Mouse (Mus musculus): Measurements from ENCODE around the gene Dab2. TPM values are rescaled to one million over a fixed set of nuclear protein-coding genes. Genes with fewer than 3 reads are reported as not detected.

Gene Dab2
- polyA plus RNA-seq, 1 experiment, result 9.8 TPM

GRCm38 (mm10) chr15:6463361-6463923 lies 163.9 kb downstream of the Dab2 start:
- Histone ChIP-seq H3K27ac (ENCODE audit: control insufficient read depth, insufficient read depth, low read depth, low read length, poor library complexity) (no peak overlapping the region), H3K4me1 (ENCODE audit: control insufficient read depth, insufficient read depth, low read length) (no peaks in the 10 kb centered on the region), H3K4me3 (replicated peaks; ENCODE audit: control insufficient read depth, low read depth, low read length) (no peak overlapping the region)
- WGBS, result 79% methylated on average over 3 of the region's 3 CpGs
- TF ChIP-seq CTCF (IDR thresholded peaks at IDR 0.05; ENCODE audit: control insufficient read depth, insufficient read depth, low read length), result no peak
- no peak for TF ChIP-seq POLR2A (IDR thresholded peaks at IDR 0.05; ENCODE audit: borderline replicate concordance, control insufficient read depth, low read depth, low read length)

GRCm38 (mm10) chr15:6466995-6467394 lies 167.4 kb downstream of the Dab2 start:
- TF ChIP-seq CTCF (IDR thresholded peaks at IDR 0.05; ENCODE audit: control insufficient read depth, insufficient read depth, low read length) (no peak), POLR2A (IDR thresholded peaks at IDR 0.05; ENCODE audit: borderline replicate concordance, control insufficient read depth, low read depth, low read length) (no peak)
- no peaks in the 10 kb centered on the region for H3K4me1 ChIP-seq (ENCODE audit: control insufficient read depth, insufficient read depth, low read length)
- H3K27ac ChIP-seq (ENCODE audit: control insufficient read depth, insufficient read depth, low read depth, low read length, poor library complexity), result no peak overlapping the region
- H3K4me3 ChIP-seq (replicated peaks; ENCODE audit: control insufficient read depth, low read depth, low read length), result no peak overlapping the region
- 88% methylated on average over 10 of the region's 10 CpGs for WGBS

- WGBS, result 90% methylated on average over 1 of the region's 1 CpGs
- TF ChIP-seq CTCF (IDR thresholded peaks at IDR 0.05; ENCODE audit: control insufficient read depth, insufficient read depth, low read length) (no peak), POLR2A (IDR thresholded peaks at IDR 0.05; ENCODE audit: borderline replicate concordance, control insufficient read depth, low read depth, low read length) (no peak)
- no peak overlapping the region for H3K4me3 ChIP-seq (replicated peaks; ENCODE audit: control insufficient read depth, low read depth, low read length)
- no peak overlapping the region for H3K27ac ChIP-seq (ENCODE audit: control insufficient read depth, insufficient read depth, low read depth, low read length, poor library complexity)
- no peaks in the 10 kb centered on the region for H3K4me1 ChIP-seq (ENCODE audit: control insufficient read depth, insufficient read depth, low read length)
Observed at GRCm38 (mm10) chr15:6468845-6469244, 169.3 kb downstream of the Dab2 start.

DNA sequence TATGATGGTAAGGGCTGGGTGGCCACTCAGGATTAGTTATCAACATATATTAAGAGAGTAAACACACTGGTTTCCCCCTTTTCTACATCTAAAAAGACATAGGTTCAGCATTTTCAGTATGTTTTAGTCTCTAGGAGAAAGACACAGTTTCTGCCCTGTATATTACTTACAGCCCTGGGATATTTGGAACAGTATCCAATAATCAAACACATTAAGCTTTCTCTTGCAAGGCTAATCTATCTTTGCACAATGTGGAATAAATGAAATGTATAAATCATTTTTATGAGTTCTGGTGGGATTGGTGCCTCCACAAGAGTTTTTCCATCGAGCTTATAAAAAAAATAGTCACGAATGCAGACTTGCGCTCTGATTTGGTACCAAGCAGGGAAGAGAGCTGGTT lies 169.8 kb downstream of the Dab2 start:
- TF ChIP-seq CTCF (IDR thresholded peaks at IDR 0.05; ENCODE audit: control insufficient read depth, insufficient read depth, low read length) (no peak), POLR2A (IDR thresholded peaks at IDR 0.05; ENCODE audit: borderline replicate concordance, control insufficient read depth, low read depth, low read length) (no peak)
- no peak overlapping the region for H3K4me3 ChIP-seq (replicated peaks; ENCODE audit: control insufficient read depth, low read depth, low read length)
- no peaks in the 10 kb centered on the region for H3K4me1 ChIP-seq (ENCODE audit: control insufficient read depth, insufficient read depth, low read length)
- 74% methylated on average over 3 of the region's 3 CpGs for WGBS
- no peak overlapping the region for H3K27ac ChIP-seq (ENCODE audit: control insufficient read depth, insufficient read depth, low read depth, low read length, poor library complexity)

DNA sequence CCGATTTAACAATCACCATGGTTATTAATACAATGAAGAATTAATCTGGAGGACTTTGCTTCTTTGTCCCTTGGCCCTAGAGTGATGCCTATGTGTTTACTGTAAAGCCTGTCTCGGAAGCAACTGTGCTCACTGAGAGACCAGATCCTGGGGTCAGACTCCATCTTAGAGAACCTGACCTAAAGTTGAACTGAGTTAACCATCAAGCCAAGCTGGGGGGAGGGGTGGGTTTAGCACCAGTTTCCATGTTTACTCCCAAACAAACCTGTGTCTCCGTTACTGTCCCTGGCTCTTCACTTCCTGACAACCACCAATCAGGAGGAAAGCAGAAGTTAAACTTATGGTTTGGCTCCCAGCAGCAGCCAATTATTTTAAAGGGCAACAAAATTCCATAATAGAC lies 184.0 kb downstream of the Dab2 start:
- Histone ChIP-seq H3K27ac (ENCODE audit: control insufficient read depth, insufficient read depth, low read depth, low read length, poor library complexity) (no peak overlapping the region), H3K4me1 (ENCODE audit: control insufficient read depth, insufficient read depth, low read length) (no peaks in the 10 kb centered on the region), H3K4me3 (replicated peaks; ENCODE audit: control insufficient read depth, low read depth, low read length) (no peak overlapping the region)
- 65% methylated on average over 3 of the region's 3 CpGs for WGBS
- TF ChIP-seq POLR2A (IDR thresholded peaks at IDR 0.05; ENCODE audit: borderline replicate concordance, control insufficient read depth, low read depth, low read length) (no peak), CTCF (IDR thresholded peaks at IDR 0.05; ENCODE audit: control insufficient read depth, insufficient read depth, low read length) (no peak)

Other genes starting within 250 kb of the Dab2 start
- 22.0 TPM in 1 of 2 replicates, not detected in the other for gene C9, start 145.5 kb downstream of the Dab2 start, polyA plus RNA-seq (2011; ENCODE audit: insufficient read depth, insufficient read length, low replicate concordance, missing spikeins)
- 54.6 and 126 TPM in 2 replicates for gene Fyb, start 223.1 kb downstream of the Dab2 start, polyA plus RNA-seq (2011; ENCODE audit: insufficient read depth, insufficient read length, low replicate concordance, missing spikeins)